Mouse (Mus musculus): ENCODE data around the gene Dnajc3.

DNA sequence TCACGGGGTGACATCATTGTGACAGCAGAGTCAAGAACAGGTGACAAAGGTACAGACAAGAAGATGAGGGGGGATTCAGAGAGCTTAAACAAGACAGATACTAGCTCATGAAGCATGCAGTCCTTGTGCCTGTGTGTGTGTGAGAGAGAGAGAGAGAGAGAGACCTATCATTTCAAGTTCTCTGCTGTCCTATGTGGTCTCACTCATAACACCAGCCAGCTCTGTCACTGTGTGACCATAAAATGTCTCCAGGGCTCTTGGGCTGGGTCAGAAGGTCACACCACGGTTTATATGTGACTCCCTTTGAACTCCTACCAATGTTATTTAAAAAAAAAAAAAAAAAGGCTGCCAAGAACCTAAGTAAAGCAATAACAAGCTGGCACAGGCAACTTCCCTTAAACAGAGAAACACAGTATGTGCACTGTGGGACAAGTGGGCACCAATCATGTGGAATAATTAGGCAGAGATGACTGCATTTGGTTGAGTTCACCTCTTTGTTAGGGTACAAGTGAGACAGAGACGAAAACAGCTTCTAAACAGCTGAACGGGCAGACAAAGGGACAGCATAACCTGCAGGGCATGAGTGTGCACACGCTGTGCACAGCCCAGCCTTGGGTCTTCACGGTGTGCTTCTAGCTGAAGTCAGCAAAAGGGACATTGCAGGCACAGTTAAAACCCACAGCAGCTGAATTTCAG, 33.8 kb upstream of the Dnajc3 start:
- TF ChIP-seq POLR2A (IDR thresholded peaks at IDR 0.05; ENCODE audit: borderline replicate concordance, control insufficient read depth, low read depth, low read length), result no peak
- no peak for TF ChIP-seq CTCF (IDR thresholded peaks at IDR 0.05; ENCODE audit: control insufficient read depth, insufficient read depth, low read length)

All from bone marrow, adult 2 months (tissue).